9 mouse cellular contexts compared by ENCODE assay signal in genomic region chr7:115310400-115311225, GRCm38 (mm10).
DNase-seq lines count a peak whose midpoint lies in the region; ATAC-seq and TF ChIP-seq lines count a peak whose summit lies in the region.
"Had no signal": no experiment of that assay in that cellular context is flagged by ENCODE, and none has a peak within 500 bp of the region (broad histone marks: within the 10 kb centered on the region; RNA-seq: fewer than 3 reads in every experiment).

No protein-coding gene starts in this region.

- ATAC-seq in forebrain, embryonic 14.5 days: peak; percentile 72
- peak; percentile 65; the same call in 1 of the 2 replicates for ATAC-seq in forebrain, postnatal 0 days

- H3K9me3 ChIP-seq in forebrain, embryonic 14.5 days (replicated peaks; ENCODE audit: control insufficient read depth, low read length): no peaks in the 10 kb centered on the region
- H3K9me3 ChIP-seq in forebrain, embryonic 10.5 days: no peaks in the 10 kb centered on the region
- no peaks in the 10 kb centered on the region for H3K9me3 ChIP-seq in forebrain, postnatal 0 days (ENCODE audit: low read length)

- H3K27ac ChIP-seq in forebrain, embryonic 14.5 days (ENCODE audit: low read depth, low read length): no peak overlapping the region
- no peak overlapping the region for H3K27ac ChIP-seq in forebrain, embryonic 10.5 days
- H3K27ac ChIP-seq in forebrain, postnatal 0 days (ENCODE audit: low read depth, low read length): no peak overlapping the region
- H3K27ac ChIP-seq: liver, embryonic 14.5 days had no signal

- no peaks in the 10 kb centered on the region for H3K27me3 ChIP-seq in forebrain, embryonic 14.5 days (replicated peaks; ENCODE audit: control insufficient read depth, insufficient read depth, low read length)
- H3K27me3 ChIP-seq in forebrain, embryonic 10.5 days (ENCODE audit: poor library complexity, severe bottlenecking): 0 out of 2 replicates have a peak, but pooled peaks cover 4% of the 10 kb centered on the region
- no peaks in the 10 kb centered on the region for H3K27me3 ChIP-seq in forebrain, postnatal 0 days (ENCODE audit: insufficient read depth, low read length)

- H3K4me1 ChIP-seq in forebrain, embryonic 14.5 days (ENCODE audit: control insufficient read depth, insufficient read depth, low read length): peaks cover 9% of the 10 kb centered on the region
- peaks cover 13% of the 10 kb centered on the region for H3K4me1 ChIP-seq in forebrain, embryonic 10.5 days
- no peaks in the 10 kb centered on the region for H3K4me1 ChIP-seq in forebrain, postnatal 0 days (ENCODE audit: insufficient read depth)

- TF ChIP-seq CTCF in forebrain, postnatal 0 days (IDR thresholded peaks at IDR 0.05; ENCODE audit: low read depth): no peak

- no peak overlapping the region for H3K9ac ChIP-seq in forebrain, embryonic 14.5 days (ENCODE audit: low read length)
- no peak overlapping the region for H3K9ac ChIP-seq in forebrain, postnatal 0 days
- H3K9ac ChIP-seq: liver, embryonic 14.5 days had no signal

- peak; percentile 88 for DNase-seq in forebrain, embryonic 14.5 days (ENCODE audit: low spot score)
- no peak for DNase-seq in forebrain, embryonic 10.5 days (ENCODE audit: extremely low spot score, low spot score)
- peak; percentile 4 for DNase-seq in 3T3-L1 (ENCODE audit: low read depth, low spot score)
- DNase-seq in forebrain, postnatal 0 days: peak; percentile 60
- peak; percentile 41 to 52 for DNase-seq in kidney, postnatal 25 days
- no peak for DNase-seq in embryo, embryonic 10 days (ENCODE audit: low spot score)
- DNase-seq in liver: no peak
- no peak for DNase-seq in right cerebral cortex, postnatal 36 days (ENCODE audit: low spot score in 2 of 2)

- H3K4me2 ChIP-seq in forebrain, embryonic 14.5 days (ENCODE audit: low read length): no peak overlapping the region
- no peak overlapping the region for H3K4me2 ChIP-seq in forebrain, postnatal 0 days (ENCODE audit: low read depth)

- no peak overlapping the region for H3K4me3 ChIP-seq in forebrain, embryonic 14.5 days (ENCODE audit: low read depth, low read length)
- no peak overlapping the region for H3K4me3 ChIP-seq in forebrain, embryonic 10.5 days
- H3K4me3 ChIP-seq in forebrain, postnatal 0 days (ENCODE audit: low read depth, low read length): no peak overlapping the region

- WGBS in forebrain, embryonic 14.5 days: 44% methylated on average over 5 of the region's 5 CpGs
- 79% methylated on average over 5 of the region's 5 CpGs for WGBS in forebrain, embryonic 10.5 days
- WGBS in forebrain, postnatal 0 days: 38% methylated on average over 5 of the region's 5 CpGs

- no peaks in the 10 kb centered on the region for H3K36me3 ChIP-seq in forebrain, embryonic 14.5 days (ENCODE audit: control insufficient read depth, insufficient read depth, low read length)
- no peaks in the 10 kb centered on the region for H3K36me3 ChIP-seq in forebrain, embryonic 10.5 days (replicated peaks)
- H3K36me3 ChIP-seq in forebrain, postnatal 0 days (ENCODE audit: insufficient read depth): no peaks in the 10 kb centered on the region

Comparison
In these comparisons a context has a peak if more than half of its experiments do, and no peak if none do; other contexts are left out.
1. DNase-seq: peak in forebrain, embryonic 14.5 days (single experiment), 3T3-L1 (single experiment), forebrain, postnatal 0 days (single experiment) and kidney, postnatal 25 days (2 of 2); none in forebrain, embryonic 10.5 days (single experiment), embryo, embryonic 10 days (single experiment), liver (single experiment) and right cerebral cortex, postnatal 36 days (0 of 2).